Mouse (Mus musculus) thymus, adult 18-20 months (tissue): Measurements from ENCODE around the gene Adamts6.

Experiments
- DNase-seq, 2 experiments: peaks; one replicate each; pipeline ENCODE4 v3.0.0; 2022; ENCODE audit warnings: mixed read lengths in 2 of 2

Gene Adamts6

DNA sequence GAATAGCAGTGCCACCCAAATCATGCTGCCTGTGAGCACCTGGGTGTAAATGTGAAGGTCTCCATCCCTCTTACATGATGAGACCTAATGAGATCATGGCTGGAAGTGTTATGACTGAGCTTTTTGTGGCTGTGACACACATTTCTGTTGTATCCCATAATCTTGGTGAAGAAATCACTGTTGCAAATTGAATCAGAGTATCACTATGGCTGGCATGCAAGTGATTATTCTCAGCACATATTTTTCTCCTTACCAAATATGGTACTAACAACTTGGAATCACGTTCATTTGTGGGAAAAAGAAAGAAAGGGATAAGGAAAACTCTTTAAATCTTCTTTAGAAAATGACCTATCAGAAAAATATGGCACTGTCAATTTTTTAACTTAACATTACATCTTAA, 180.4 kb downstream of the Adamts6 start:
- DNase-seq = no peak

DNA sequence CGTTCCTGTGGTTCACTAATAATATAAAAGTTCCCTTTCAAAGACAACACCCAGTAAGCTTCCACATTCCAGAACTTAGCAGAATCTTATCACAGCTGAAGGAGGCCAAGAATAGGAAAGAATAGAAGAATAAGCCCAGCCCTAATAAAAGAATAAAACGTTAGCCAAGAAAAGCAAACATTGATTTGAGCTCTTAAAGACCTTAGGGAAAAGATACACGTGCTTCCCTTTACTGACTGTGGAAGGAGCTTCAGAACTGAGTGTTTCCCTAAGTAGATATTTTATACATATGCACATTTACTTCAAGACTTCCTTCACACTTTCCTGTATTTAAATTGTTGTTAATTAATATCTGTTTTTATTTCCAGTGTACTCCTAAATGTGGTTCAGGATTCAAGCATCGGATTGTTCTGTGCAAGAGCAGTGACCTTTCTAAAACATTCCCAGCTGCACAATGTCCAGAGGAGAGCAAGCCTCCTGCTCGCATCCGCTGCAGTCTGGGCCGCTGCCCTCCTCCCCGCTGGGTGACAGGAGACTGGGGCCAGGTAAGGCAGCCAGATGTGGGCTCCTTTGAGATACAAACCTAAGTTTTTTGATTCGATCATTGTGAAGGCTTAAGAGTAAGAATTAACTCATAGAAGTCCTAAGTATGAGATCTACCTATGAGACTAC, 188.8 kb downstream of the Adamts6 start:
- no peak for DNase-seq

DNA sequence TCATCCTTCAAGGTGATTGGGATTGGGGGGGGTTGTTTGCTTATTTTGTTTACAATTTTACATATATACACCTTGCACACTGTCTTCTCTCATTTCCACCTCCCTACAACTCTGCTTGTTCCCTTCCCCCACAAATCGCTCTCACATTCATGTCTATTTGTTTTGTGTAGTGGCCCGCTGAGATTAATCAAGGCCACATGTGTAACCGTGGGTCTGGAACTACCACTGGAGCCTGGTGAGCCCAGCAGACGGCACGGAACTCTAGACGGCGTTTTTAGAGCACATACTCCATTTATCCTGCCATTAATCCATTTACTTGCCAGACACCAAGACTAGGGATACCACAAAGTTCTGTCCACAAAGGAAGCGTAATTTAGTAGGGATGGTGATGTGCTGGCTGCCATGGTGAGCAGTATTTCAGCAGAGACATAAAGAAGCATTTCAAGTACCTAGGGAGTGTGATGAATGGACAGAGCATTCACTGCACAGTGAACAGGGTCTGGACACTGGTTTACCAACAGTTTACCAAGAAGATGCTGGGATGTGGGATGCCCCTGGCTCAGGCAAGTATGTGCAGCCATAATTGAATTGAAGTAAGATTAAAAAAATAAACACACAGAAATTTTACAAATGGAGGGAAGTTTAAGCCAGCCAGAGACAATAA, 194.9 kb downstream of the Adamts6 start:
- no peak for DNase-seq

DNA sequence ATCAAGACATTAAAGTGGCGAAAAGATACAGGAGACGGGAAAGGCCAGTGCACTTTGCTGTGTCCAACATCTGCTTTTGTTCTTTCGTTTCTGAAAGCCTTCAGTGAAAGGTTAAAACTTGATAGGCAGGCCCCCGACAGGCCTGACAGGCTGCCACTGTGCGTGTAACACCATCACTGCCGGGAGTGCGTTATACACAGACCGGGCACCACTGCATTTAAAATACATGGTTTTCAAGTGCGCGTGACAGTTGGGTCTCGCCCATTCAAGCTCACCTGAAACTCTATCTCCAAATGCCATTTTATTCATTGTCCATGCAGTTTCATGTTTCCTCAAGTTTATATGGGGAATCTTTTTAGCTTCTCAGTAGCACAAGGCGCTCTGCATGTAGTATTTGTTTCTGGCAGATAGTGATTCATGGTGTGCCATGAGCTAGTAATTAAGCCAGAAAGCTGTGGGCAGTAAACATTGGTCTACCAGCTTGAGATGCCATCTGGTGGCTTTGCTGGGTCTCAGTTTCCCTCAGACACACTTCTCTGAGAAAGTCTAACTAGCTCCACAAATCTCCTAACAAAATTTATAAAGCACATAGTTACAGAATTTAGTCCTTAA, 195.6 kb downstream of the Adamts6 start:
- DNase-seq = no peak

DNA sequence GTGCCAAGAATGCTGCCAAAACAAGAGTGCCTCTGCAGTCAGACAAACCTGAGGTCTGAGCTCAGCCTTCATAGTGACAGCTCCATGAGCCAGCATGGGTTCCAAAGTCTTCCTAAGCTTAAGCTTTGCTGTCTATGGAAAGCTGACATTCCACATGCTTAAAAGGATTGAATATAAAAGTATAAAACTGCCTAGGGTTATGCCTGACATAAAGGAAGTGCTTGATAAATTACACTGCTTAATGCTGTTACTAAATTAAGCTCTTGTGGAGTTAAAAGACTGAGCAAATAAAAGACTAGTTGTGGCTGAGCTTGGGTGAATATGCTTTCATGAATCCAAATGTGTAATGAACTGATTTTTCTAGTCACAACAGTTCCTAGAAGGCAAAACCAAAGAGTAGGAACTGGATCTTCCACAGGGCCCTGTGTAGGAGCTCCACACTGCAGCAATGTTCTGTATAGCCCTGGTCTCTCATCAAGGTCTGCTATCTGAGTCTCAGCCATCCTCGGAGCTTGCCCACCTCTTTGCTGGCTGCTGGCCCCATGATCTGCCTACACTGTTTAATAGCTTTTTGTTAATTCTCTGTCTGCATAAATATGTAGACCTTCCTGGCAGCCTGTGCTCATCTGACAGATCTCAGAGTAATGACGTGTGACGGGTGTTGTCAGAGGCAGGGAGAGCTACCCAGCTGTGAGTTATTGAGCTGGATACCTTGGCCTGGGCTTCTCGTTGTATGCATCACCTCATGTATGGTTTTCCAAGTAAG, 203.6 kb downstream of the Adamts6 start:
- DNase-seq = no peak

DNA sequence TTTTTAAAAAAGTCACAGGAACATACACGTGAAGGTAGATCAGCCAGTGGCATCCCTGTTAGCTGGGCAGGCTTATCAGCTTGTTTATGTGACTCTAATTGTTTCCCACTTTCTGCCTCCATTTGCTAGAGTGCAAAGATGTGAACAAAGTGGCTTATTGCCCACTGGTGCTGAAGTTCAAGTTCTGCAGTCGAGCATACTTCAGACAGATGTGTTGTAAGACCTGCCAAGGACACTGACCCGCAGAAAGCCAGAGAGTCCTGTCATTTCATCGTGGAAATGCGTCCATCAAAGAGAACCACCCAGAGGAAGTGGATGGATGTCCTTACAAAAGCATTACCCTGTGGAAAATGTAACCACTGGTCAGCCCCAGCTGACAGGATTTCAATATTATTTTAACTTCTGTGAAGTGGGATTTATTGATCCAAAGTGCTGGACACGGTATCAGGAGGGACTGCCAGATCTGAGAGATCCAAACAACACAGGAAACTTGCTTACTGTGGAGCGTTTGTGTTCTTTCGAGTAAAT, 205.9 kb downstream of the Adamts6 start:
- no peak for DNase-seq

DNA sequence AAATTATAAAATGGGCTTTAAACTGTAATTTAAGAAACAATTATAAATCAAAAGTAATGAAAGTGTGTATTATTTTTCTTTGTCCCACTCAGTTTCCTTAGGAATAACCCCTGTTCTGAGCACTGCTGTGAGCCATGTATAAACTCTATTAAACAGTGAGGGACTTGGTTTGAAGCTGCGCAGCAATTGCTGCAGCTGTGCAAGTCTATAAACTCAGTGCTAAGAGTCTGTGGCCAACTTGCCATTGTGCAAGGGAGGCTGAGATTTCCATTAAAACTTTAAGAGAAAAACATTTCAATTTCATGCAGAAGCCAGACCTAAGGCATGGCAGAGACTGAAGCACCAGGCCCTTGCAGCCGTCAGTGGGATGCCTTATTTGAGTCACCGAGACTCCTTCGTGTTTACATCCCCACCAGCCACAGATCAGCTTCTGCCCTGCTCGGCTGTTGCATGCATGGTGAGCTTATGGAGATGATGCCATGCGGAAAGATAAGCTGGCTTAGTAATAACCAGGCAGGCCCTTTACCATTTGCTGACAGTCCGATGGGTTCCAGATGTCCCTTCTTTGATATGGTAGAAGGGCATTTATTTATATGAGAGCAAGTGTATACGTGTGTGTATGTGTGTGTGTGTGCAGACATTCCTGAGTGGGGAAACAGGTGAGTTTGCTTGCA, 206.7 kb downstream of the Adamts6 start:
- DNase-seq = no peak

DNA sequence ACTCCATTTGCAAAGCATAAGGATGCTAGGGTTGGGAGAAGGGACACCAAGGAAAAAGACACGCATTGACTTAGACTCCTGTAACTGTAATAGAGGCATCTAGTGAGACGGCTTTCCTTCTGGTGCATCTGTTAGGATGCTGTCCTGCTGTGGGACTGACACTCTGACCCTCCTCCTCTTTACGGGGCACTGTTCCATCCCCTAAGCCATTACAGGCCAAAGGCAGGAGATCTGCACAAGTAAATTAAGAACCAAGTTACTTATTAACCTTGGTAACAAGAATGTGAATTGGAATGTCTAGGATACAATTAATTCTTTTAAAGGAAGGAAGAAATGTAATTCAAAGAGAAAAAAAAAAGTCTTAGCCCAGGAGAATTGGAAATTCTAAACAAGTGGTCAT, 210.0 kb downstream of the Adamts6 start:
- DNase-seq = no peak

DNA sequence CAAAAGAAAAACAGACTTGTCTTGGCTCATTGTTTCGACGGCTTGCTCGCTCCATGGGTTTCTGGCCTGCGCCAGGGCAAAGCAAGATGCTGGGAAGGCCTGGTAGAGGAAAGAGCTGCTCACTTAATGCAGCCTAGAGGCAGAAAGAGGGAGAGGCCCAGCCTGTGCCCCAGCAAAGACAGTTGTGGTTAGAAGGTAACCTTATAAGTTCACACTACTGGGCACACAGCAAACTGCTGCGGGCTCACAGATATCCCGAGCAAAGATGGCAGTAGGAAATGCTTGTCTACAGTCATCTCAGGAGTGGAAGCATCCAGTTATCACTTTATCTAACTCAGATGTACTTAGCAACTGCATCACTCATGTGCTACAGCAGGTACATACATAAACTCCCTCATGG, 211.0 kb downstream of the Adamts6 start:
- no peak for DNase-seq

DNA sequence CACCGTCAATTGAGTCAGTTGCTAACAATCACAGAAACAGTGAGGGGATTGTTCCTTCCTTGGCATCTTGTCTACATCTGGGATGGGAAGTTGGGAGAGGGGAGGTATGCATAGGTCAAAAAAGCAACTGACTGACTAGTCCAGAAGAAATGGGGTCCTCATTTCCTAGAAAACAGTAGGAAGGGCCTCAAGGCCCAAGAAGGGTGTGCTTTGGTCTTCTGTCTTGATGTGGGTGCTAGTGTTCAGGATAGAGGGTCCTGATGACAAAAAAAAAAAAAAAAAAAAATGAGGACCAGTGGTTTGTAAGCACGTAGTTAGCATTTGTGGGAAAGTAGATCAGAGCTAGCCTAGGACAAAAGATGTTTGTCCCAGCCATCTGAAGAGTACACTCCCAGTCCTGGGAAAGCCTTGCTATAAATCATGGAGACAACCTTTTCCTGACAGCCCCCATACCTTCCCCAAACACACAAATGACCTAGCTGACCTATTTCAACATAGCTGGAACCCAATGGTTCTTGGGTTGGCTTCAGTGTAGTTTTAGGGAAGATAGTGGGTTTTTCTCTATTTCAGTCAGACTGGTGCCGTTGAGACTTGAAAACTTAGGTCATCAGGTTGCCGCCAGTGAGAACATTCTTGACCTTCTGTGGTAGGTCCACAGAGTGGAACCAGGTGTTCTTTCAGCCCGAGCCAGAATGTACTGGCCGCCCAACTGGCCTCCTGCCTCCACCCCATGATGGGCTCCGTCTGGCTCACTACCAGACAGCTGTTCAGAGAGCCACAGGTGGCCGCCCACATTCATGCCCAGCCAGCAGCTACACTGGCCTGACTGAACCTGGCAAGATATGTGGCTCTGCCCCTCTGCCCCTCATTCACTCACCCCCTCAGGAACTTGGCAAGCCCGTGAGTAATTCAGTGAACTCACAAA, 211.7 kb downstream of the Adamts6 start:
- DNase-seq = no peak

DNA sequence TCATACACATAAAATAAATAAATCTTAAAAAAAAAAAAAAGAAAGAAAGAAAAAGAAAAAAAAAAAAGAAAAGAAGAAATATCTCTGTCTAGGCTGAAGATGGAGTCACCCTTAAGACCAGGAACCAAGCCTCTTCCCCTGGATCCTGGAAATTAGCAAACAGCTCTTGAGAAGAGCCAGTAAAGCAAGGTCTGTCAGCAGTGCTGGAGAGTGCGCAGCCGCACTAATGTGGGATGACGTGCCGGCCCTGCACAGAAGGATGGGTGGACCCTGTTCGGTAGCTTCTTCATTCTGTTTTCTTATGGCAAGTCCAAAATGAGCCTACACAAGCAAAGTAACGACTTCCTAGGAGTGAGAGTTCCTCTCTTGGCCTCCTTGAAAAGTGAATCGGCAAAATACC, 214.8 kb downstream of the Adamts6 start:
- no peak for DNase-seq

DNA sequence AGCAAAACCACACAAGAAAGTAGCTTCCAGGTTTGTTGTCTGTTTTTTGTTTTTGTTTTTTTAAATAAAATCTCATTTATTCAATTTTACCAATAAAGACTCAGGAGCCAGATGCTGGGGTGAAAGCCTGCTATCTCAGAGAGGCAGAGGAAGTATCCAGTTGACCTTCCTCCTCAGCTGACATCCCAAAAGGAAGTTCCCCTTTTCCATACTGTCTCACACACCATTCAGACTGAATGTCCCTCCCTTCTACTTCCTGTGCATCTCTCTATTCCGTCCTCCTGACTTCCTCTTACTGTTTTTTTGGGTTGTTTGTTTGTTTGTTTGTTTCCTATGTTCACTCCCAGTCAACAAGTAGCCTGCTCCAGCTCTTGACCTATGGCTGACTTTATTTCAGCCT, 216.4 kb downstream of the Adamts6 start:
- DNase-seq = no peak

DNA sequence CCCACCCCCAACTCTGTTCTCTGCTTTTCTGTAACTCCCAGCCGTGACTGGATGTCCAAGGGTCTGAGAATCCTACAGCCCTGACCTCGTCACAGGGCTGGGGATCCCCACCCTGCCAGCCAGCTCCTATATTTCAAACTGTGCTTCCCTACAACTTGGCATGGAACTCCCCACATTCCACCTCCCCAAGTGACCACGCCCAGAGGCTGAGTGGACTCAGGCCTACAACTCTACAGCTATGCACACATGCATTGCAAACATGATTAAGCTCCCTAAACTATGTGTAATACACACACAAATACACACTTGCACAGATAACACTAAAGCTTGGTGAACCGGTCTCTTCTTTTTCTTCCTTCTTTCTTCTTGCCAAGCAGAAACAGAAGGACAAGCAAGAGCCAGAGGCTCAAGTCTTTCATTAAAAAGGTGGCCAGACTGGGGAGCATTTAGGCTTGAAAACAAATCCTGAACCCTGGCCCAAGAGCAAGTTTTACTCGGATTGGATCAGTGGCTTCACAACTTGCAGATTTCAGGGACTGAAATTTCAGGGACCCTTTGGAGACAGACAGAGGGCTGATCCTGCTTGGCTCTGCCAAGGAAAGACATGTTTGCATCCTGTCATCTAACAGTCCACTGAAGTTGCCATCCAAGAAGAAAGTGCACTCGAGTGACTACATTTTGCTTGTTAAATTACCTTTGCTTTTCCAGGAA, 218.7 kb downstream of the Adamts6 start:
- no peak for DNase-seq

DNA sequence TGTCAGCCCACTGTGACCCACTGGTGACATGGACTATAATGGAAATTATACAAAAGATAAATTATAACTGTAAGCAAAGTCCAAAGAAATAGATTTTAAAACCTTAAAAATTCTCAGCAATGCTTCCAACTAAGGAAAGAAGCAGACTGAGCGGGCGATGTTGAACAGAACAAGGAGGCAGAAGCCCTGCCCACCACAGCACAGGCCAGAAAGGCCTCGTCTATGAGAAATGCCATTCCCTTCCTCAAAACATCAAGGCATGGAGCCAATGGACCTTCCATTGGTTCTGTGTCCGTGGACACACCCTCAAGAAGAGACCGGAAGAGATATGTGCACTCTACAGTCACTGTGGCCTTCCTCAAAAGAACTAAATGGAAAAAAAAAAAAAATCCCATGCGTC, 220.0 kb downstream of the Adamts6 start:
- no peak for DNase-seq

DNA sequence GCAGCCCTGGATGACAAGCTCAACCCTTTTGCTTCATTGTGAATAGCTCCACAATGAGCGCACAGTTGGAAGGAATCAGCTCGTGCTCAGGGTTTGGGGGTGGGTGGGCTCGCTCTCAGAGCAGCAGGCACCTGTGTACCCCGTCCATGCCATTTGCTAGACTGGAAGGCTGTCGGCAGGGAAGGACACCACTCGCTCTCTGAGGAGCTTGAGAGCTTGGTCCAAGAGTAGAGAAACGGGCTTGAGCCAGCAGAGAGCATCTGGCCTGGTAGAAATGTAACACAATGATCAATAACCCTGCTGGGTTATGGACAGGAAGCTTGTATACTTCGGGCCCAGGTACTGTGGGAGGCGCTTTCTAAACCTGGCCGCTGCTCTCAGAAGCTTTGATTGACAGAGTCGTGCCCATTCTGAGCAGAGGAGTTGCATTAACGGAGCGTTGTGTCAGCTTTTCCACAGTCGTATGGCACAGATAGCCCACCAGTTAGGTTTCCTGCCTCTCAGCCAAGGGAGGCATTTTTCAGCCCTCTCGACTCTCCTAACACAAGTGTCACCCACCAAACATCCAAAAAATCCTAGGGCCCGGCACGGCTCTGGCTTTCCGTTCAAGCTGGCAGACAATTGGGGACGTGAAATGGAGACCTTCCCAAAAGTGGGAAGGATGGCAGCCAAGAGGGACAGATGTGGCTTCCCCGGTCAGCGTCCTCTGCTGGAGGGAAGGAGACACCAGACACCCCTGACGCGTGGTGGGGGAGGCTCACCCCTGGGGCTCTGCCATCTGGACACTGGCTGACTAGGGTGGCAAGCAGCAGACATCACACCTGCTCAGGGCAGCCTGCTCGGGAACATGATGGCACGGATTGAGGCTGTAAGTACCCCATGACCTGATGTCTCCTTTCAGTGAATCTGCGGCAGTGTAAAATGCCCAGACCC, 222.2 kb downstream of the Adamts6 start:
- DNase-seq = no peak

DNA sequence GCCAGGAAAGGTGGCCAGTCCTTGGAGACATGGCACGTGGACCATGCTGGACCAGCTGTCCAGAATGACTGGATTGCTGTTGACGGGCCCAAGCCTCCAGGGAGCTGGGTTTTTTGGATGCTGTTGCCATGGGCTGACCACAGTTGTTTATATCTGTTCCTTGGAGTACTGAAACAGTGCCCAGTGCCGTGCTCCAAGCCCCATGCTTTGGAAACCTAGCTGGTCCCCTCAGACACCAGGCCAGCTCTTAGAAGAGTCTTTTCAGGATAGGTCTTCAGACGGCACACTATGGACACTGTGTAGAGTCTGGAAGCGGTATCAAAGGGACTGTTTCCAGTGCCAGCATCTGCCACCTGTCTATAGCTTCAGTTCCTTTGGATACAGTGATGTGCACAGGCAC, 223.1 kb downstream of the Adamts6 start:
- DNase-seq = no peak

DNA sequence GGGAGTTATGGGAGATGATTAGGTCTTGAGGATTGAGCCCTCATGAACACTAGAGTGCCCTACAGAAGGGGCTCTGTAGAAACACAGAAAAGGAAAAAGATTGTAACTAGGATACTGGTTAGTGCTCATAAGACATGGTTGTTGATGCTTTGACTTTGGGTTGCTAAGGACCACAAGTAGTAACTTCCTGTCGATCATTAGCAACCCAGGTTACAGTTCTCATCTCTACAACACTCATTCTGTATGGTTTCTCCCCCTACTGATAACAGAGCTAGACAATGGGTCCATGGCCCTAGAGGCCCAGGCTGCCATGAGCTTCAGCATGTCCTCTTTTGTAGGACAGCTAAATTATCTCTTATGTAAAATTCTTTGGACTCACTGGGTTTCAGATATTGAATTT, 227.4 kb downstream of the Adamts6 start:
- DNase-seq = no peak

DNA sequence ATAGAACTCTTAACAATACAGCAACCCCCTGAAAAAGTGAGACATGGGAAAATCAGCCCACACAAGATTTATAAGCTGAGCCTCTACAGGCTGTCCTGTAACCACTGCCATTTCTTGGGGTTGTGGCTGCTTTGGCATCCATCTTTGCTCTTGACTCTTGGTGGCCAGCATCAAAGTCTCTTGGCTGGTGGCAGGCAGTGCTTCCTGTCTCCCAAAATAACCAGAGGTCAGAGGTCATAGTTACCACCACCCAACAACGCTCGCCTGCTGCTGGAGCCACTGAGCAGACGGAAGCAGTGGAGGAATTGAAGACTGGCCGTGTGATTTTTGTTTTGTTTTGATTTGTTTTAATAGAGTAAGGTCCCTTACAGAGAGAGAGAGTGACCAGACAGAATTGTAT, 228.5 kb downstream of the Adamts6 start:
- DNase-seq = no peak

DNA sequence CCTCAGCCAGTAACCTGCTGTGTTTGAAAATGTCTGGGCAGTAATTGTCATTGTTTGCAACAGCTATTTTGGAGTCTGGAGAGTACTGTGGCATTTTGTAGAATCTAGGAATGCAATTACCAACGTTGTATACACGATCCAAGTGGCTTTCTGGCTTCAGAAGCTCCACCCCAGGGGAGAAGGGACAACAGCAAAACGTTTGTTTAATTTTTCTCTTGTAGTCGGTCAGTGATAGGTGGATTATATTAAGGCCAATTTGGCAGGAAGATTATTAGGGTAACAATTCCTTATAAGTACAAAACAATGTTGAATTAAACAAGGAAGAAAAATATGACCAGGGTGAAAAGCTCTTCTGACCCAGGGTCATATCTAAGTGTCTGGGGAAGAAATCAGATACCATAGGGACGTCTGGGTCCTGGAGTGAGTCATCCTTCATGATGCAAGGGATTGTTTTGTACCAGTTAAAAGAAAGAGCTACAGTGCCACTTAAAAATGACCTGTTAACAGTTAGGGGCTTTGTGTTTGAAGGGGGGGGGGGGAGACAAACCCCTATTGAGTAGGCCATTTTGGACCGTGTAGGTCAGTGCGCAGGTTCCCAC, 229.2 kb downstream of the Adamts6 start:
- DNase-seq = no peak
